17 mouse cellular contexts compared by ENCODE assay signal in the genomic region with DNA sequence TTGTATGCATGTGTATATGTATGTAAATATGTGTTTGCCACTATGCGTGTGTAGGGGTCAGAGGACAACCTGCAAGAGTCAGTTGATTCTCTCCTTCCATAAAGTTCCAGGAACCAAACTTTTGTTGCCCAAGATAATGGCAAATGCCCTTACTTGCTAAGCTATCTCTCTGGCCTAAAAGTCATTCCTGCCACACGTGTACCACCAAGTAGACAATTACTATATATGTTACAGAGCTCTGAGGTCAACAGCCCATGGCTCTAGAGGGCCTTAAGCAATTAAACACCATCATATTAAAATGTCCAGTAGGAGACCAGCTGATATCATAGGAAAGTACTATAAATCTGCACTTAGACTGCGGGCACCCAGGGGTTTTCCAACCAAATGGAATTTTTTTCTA.
"Had no signal": no experiment of that assay in that cellular context is flagged by ENCODE, and none has a peak within 500 bp of the region (broad histone marks: within the 10 kb centered on the region; RNA-seq: fewer than 3 reads in every experiment).

No protein-coding gene starts in this region.

- H3K36me3 ChIP-seq: lung, embryonic 15.5 days; midbrain, embryonic 13.5 days; midbrain, embryonic 15.5 days; neural tube, embryonic 12.5 days; stomach, embryonic 15.5 days had no signal

- H3K4me3 ChIP-seq: lung, embryonic 15.5 days; midbrain, embryonic 13.5 days; midbrain, embryonic 15.5 days; neural tube, embryonic 12.5 days; stomach, embryonic 15.5 days had no signal

- H3K27ac ChIP-seq: lung, embryonic 15.5 days; macrophage; midbrain, embryonic 13.5 days; midbrain, embryonic 15.5 days; neural tube, embryonic 12.5 days; stomach, embryonic 15.5 days; stomach, postnatal 0 days had no signal

- H3K9ac ChIP-seq: liver, postnatal 0 days; lung, embryonic 15.5 days; midbrain, embryonic 13.5 days; midbrain, embryonic 15.5 days; neural tube, embryonic 12.5 days; stomach, embryonic 15.5 days had no signal

- ATAC-seq: liver, postnatal 0 days; lung, postnatal 0 days; midbrain, embryonic 13.5 days; midbrain, embryonic 15.5 days had no signal

- DNase-seq: liver, postnatal 0 days; lung, adult 2 months; lung, postnatal 14 days; lung, postnatal 36 days; right cerebral cortex, postnatal 14 days; thymus, adult 2 months; thymus, postnatal 36 days had no signal

- H3K27me3 ChIP-seq: lung, embryonic 15.5 days; megakaryocyte, embryonic 14.5 days; midbrain, embryonic 13.5 days; midbrain, embryonic 15.5 days; neural tube, embryonic 12.5 days; stomach, embryonic 15.5 days had no signal

- H3K4me2 ChIP-seq: lung, embryonic 15.5 days; midbrain, embryonic 11.5 days; midbrain, embryonic 13.5 days; midbrain, embryonic 15.5 days; neural tube, embryonic 12.5 days; stomach, embryonic 15.5 days had no signal

- H3K4me1 ChIP-seq: midbrain, embryonic 13.5 days; midbrain, embryonic 15.5 days; neural tube, embryonic 12.5 days; stomach, embryonic 15.5 days had no signal

- H3K9me3 ChIP-seq: lung, embryonic 15.5 days; midbrain, embryonic 13.5 days; midbrain, embryonic 15.5 days; neural tube, embryonic 12.5 days; stomach, embryonic 15.5 days had no signal
